Mouse (Mus musculus): ENCODE data around the gene Mtg2. TPM values are rescaled to one million over a fixed set of nuclear protein-coding genes. Genes with fewer than 3 reads are reported as not detected.

Gene Mtg2
- polyA plus RNA-seq, 1 experiment, result 15.2 TPM

GRCm38 (mm10) chr2:180127675-180128074 lies 57.3 kb downstream of the Mtg2 start:
- no peak for TF ChIP-seq CTCF (IDR thresholded peaks at IDR 0.05; ENCODE audit: borderline replicate concordance, insufficient read depth, low read length)
- H3K4me3 ChIP-seq (ENCODE audit: insufficient read depth, low read length), result no peak overlapping the region
- no peak overlapping the region for H3K27ac ChIP-seq (ENCODE audit: insufficient read depth, low read length)
- H3K4me1 ChIP-seq (ENCODE audit: control insufficient read depth, insufficient read depth, low read length), result peaks cover 2% of the 10 kb centered on the region; the same call in 1 of the 2 replicates

GRCm38 (mm10) chr2:180133231-180133630 lies 62.8 kb downstream of the Mtg2 start:
- H3K4me3 ChIP-seq (ENCODE audit: insufficient read depth, low read length), result no peak overlapping the region
- no peak for TF ChIP-seq POLR2A (IDR thresholded peaks at IDR 0.05; ENCODE audit: low read depth, low read length)
- TF ChIP-seq CTCF (IDR thresholded peaks at IDR 0.05; ENCODE audit: borderline replicate concordance, insufficient read depth, low read length), result no peak
- no peaks in the 10 kb centered on the region for H3K4me1 ChIP-seq (ENCODE audit: control insufficient read depth, insufficient read depth, low read length)
- H3K27ac ChIP-seq (ENCODE audit: insufficient read depth, low read length), result no peak overlapping the region

- H3K4me3 ChIP-seq (ENCODE audit: insufficient read depth, low read length), result no peak overlapping the region
- TF ChIP-seq CTCF (IDR thresholded peaks at IDR 0.05; ENCODE audit: borderline replicate concordance, insufficient read depth, low read length) (no peak), POLR2A (IDR thresholded peaks at IDR 0.05; ENCODE audit: low read depth, low read length) (no peak)
Observed at GRCm38 (mm10) chr2:180133911-180134310, 63.5 kb downstream of the Mtg2 start.

GRCm38 (mm10) chr2:180135414-180135813 lies 65.0 kb downstream of the Mtg2 start:
- H3K4me3 ChIP-seq (ENCODE audit: insufficient read depth, low read length), result no peak overlapping the region
- H3K27ac ChIP-seq (ENCODE audit: insufficient read depth, low read length), result no peak overlapping the region
- TF ChIP-seq CTCF (IDR thresholded peaks at IDR 0.05; ENCODE audit: borderline replicate concordance, insufficient read depth, low read length) (no peak), POLR2A (IDR thresholded peaks at IDR 0.05; ENCODE audit: low read depth, low read length) (no peak)
- H3K4me1 ChIP-seq (ENCODE audit: control insufficient read depth, insufficient read depth, low read length), result no peaks in the 10 kb centered on the region

More at GRCm38 (mm10) chr2:180133911-180134310, 63.5 kb downstream of the Mtg2 start:
- Histone ChIP-seq H3K27ac (ENCODE audit: insufficient read depth, low read length) (no peak overlapping the region), H3K4me1 (ENCODE audit: control insufficient read depth, insufficient read depth, low read length) (no peaks in the 10 kb centered on the region)

Other genes with a start within 250 kb of the Mtg2 start
- gene Taf4, start 93.9 kb upstream of the Mtg2 start, polyA plus RNA-seq (2011; ENCODE audit: insufficient read length, low read depth, missing spikeins), result 10.4 and 11.5 TPM in 2 replicates
- 54.7 and 63.3 TPM in 2 replicates for gene Lsm14b, start 45.6 kb upstream of the Mtg2 start, polyA plus RNA-seq (2011; ENCODE audit: insufficient read length, low read depth, missing spikeins)
- 163 and 173 TPM in 2 replicates for gene Psma7, start 28.2 kb upstream of the Mtg2 start, polyA plus RNA-seq (2011; ENCODE audit: insufficient read length, low read depth, missing spikeins)
- 3.4 and 3.9 TPM in 2 replicates for gene Ss18l1, start 28.1 kb upstream of the Mtg2 start, polyA plus RNA-seq (2011; ENCODE audit: insufficient read length, low read depth, missing spikeins)
- not detected in 2 replicates for gene Hrh3, start 33.9 kb downstream of the Mtg2 start, polyA plus RNA-seq (2011; ENCODE audit: insufficient read length, low read depth, missing spikeins)
- gene Osbpl2, start 48.7 kb downstream of the Mtg2 start, polyA plus RNA-seq (2011; ENCODE audit: insufficient read length, low read depth, missing spikeins), result 34.0 and 39.3 TPM in 2 replicates
- 44.5 and 53.3 TPM in 2 replicates for gene Adrm1, start 100.9 kb downstream of the Mtg2 start, polyA plus RNA-seq (2011; ENCODE audit: insufficient read length, low read depth, missing spikeins)
- 31.0 and 51.1 TPM in 2 replicates for gene Lama5, start 155.3 kb downstream of the Mtg2 start, polyA plus RNA-seq (2011; ENCODE audit: insufficient read length, low read depth, missing spikeins)
- gene Rps21, start 186.8 kb downstream of the Mtg2 start, polyA plus RNA-seq (2011; ENCODE audit: insufficient read length, low read depth, missing spikeins), result 1,138 and 1,342 TPM in 2 replicates
- gene Cables2, start 202.9 kb downstream of the Mtg2 start, polyA plus RNA-seq (2011; ENCODE audit: insufficient read length, low read depth, missing spikeins), result 12.5 and 13.4 TPM in 2 replicates
- not detected in 2 replicates for gene Rbbp8nl, start 219.3 kb downstream of the Mtg2 start, polyA plus RNA-seq (2011; ENCODE audit: insufficient read length, low read depth, missing spikeins)

All from embryonic fibroblast, embryonic 13.5 days (primary cell).